Mouse (Mus musculus) megakaryocyte progenitor cell, adult 5-6 weeks (primary cell): ENCODE data around the gene Rufy3. TPM values are rescaled to one million over a fixed set of nuclear protein-coding genes. Genes with fewer than 3 reads are reported as not detected.

Experiments used
- ATAC-seq: replicated peaks from 2 replicates; pipeline ENCODE4 v1.8.0; 2016; ENCODE audit warnings: mild to moderate bottlenecking, moderate TSS enrichment, inconsistent platforms; ENCODE audit not compliant: poor library complexity
- total RNA-seq, 2 experiments: library from RNA; stranded (forward) in 1 of 2; stranded (reverse) in 1 of 2; fragments of 157-497, 149-512 nt in 1 of 2; fragments of 200-1000 nt in 1 of 2; gene quantifications; 2 replicates each; pipeline versions ENCODE4 v1.2.3 to v1.2.4; 2015 to 2017

The Rufy3 gene
- total RNA-seq, 2 experiments from 2014 or later = 7.1 to 13.0 TPM

- no peak for ATAC-seq
These were observed 115.7 kb downstream of the Rufy3 start for GRCm38 (mm10) chr5:88680567-88680966.

GRCm38 (mm10) chr5:88683706-88684105, 118.9 kb downstream of the Rufy3 start:
- ATAC-seq = no peak

DNA sequence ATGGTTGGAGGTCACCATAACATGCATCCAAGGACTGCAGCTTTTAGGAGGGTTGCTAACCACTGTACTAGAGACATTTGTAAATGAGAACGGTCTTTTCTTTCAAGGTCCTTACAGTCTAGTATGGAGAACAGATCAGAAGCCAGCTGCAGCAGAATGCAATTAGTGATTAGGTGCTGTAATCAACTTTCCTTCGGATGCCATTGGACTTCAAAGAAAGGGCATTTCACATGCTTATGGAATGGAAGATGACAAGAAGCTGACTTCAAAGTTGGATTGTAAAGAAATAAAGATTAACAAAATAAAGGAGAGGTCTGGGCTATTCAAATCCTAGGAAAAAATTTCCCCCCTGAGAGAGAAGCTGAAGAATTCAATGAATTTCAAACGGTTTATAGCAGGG, 119.4 kb downstream of the Rufy3 start:
- no peak for ATAC-seq

DNA sequence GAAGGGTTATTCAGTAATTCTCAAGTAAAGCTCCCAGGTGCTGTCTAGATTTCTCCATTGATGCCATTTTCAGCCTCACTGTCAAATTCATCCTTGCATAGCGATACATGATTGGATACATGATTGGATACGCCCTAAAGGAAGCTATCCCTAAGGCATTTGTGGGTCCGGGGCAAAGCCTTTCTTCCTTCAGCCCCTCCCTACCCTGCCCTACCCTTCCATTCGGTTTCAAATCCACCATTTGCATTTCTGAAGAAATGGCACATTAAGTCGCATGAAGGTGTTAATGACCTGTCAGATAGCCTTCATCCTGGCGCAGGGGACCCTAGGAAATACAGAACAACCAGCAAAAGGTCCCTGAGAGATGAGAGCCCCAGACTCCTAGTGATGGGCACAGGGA, 120.5 kb downstream of the Rufy3 start:
- ATAC-seq = no peak

DNA sequence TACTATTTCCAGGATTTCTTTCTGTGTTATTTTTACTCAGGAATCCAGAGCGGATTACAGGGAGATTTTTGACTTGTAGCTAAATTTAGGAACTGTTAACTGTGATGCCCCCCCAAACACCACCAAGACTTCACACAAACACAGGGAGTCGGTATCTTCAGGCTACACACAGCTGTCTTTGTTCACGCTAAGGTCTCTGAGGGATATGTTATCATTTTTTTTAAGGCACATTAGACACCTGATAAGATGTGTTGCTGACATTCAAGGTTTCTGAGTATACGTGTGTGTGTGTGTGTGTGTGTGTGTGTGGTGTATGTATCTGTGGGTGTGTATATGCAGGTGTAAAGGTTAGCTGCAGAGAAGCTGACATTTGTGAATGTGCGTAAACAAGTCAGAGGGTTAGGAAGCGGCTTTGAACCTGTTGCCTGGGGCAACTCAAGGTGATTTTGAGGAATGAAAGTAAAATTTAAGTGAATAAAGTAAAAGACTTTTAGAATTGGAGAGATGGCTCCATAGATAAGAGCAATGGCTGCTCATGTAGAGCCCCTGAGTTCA, 121.0 kb downstream of the Rufy3 start:
- ATAC-seq = peak; percentile 18; the same call in 1 of the 2 replicates

DNA sequence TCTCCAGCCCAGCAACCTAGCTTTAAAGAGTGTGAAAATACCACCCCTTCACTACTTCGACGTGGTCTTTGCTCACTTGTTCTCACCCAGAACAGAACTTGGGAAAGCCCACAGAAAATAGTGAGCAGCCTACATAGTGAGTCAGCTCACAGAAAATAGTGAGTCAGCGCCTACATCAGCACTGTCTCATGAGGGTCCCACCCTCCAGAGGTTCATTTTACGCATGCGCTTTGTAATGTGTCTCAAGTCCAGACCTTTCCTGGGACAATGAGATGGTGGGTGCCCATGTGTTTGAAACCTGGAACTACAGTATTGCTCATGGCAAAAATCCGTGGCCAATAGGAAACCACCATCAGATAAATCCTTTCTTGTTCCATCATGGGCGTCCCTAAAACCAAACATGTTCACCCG, 123.2 kb downstream of the Rufy3 start:
- peak; percentile 35; the same call in 1 of the 2 replicates for ATAC-seq

GRCm38 (mm10) chr5:88688583-88689187, 123.8 kb downstream of the Rufy3 start:
- peak; percentile 38 for ATAC-seq

GRCm38 (mm10) chr5:88689279-88689938, 124.6 kb downstream of the Rufy3 start:
- ATAC-seq = peak; percentile 81

GRCm38 (mm10) chr5:88690681-88691505, 126.1 kb downstream of the Rufy3 start:
- no peak for ATAC-seq

GRCm38 (mm10) chr5:88691506-88692095, 126.8 kb downstream of the Rufy3 start:
- ATAC-seq = no peak

- no peak for ATAC-seq
These were observed 127.7 kb downstream of the Rufy3 start for GRCm38 (mm10) chr5:88692586-88692985.

GRCm38 (mm10) chr5:88693057-88693456, 128.2 kb downstream of the Rufy3 start:
- ATAC-seq = no peak

GRCm38 (mm10) chr5:88697291-88697690, 132.5 kb downstream of the Rufy3 start:
- ATAC-seq = no peak

DNA sequence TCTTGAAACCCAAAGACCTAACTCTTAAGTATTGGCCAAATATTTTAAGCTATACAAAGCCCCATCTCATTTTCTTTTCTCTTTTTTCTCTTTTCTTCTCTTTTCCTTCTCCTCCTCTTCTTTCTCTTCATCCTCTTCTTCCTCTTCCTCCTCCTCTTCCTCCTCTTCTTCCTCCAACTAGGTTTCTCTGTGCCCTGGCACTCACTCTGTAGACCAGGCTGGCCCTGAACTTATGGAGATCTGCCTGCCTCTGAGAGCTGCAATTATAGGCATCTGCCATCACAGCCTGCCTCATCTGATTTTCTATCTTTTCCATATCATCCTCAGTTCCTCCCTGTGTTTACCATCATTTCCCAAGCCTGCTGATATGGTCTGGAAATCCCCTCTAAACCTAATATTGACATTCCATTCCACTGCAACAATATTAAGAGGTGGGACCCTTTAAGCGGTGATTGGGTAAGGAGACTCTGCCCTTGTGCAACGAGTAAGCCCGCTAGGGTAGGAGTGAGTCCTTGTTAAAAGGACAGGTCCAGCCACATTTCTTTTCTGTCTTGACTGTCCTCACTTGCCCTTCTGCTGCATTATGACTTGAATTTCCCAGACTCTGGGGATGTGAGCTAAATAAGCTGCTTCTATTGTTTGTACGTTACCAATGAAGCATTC, 134.5 kb downstream of the Rufy3 start:
- no peak for ATAC-seq

Other genes with a start within 250 kb of the Rufy3 start
- gene Prol1, start 247.7 kb upstream of the Rufy3 start, total RNA-seq (2015) = not detected in 2 replicates
- not detected in 2 replicates for gene Prol1, start 247.7 kb upstream of the Rufy3 start, total RNA-seq (2017)
- not detected in 2 replicates for gene Amtn, start 188.9 kb upstream of the Rufy3 start, total RNA-seq (2015)
- not detected in 2 replicates for gene Amtn, start 188.9 kb upstream of the Rufy3 start, total RNA-seq (2017)
- gene Ambn, start 109.0 kb upstream of the Rufy3 start, total RNA-seq (2015) = not detected in 2 replicates
- gene Ambn, start 109.0 kb upstream of the Rufy3 start, total RNA-seq (2017) = not detected in 2 replicates
- not detected in 2 replicates for gene Enam, start 77.1 kb upstream of the Rufy3 start, total RNA-seq (2015)
- gene Enam, start 77.1 kb upstream of the Rufy3 start, total RNA-seq (2017) = not detected in 2 replicates
- gene Jchain, start 37.1 kb upstream of the Rufy3 start, total RNA-seq (2015) = 1.5 and 2.3 TPM in 2 replicates
- 0.84 and 3.3 TPM in 2 replicates for gene Jchain, start 37.1 kb upstream of the Rufy3 start, total RNA-seq (2017)
- gene Utp3, start 10.6 kb upstream of the Rufy3 start, total RNA-seq (2015) = 87.9 and 92.8 TPM in 2 replicates
- 55.1 and 71.4 TPM in 2 replicates for gene Utp3, start 10.6 kb upstream of the Rufy3 start, total RNA-seq (2017)
- 77.0 and 80.8 TPM in 2 replicates for gene Grsf1, start 111.1 kb downstream of the Rufy3 start, total RNA-seq (2015)
- gene Grsf1, start 111.1 kb downstream of the Rufy3 start, total RNA-seq (2017) = 72.6 and 74.0 TPM in 2 replicates
- 29.4 and 34.6 TPM in 2 replicates for gene Mob1b, start 155.8 kb downstream of the Rufy3 start, total RNA-seq (2015)
- gene Mob1b, start 155.8 kb downstream of the Rufy3 start, total RNA-seq (2017) = 8.7 and 9.0 TPM in 2 replicates
- gene Dck, start 200.0 kb downstream of the Rufy3 start, total RNA-seq (2015) = 44.5 and 48.0 TPM in 2 replicates
- 19.6 and 26.6 TPM in 2 replicates for gene Dck, start 200.0 kb downstream of the Rufy3 start, total RNA-seq (2017)